Mouse (Mus musculus) liver, adult 2 months (tissue): Measurements from ENCODE around the gene Znrf3.

Experiments
- CTCF ChIP-seq: fragments of 200-500 bp; IDR thresholded peaks from 2 replicates; pipeline ENCODE4 v1.5.1; 2011; ENCODE audit warnings: low read depth, low read length, control low read depth
- POLR2A ChIP-seq: fragments of 200-500 bp; IDR thresholded peaks from 2 replicates; pipeline ENCODE4 v1.6.1; 2011; ENCODE audit warnings: low read length, control low read depth; ENCODE audit not compliant: insufficient read depth; ENCODE audit errors: extremely low read depth

DNA sequence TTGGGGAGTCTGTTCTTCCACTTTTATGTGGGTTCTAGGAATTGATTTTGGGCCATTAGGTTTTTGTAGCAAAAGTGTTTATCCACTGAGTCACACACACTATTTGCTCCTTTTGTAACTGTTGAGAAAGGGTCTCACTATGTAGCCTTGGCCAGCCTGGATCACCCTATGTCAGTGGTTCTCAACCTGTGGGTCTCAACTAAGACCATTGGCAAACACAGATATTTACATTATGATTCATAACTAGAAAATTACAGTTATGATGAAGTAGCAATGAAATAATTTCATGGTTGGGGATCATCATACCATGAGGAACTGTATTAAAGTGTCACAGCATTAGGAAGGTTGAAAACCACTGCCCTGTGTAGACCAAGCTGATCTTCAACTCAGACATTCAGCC, 140.1 kb downstream of the Znrf3 start:
- TF ChIP-seq POLR2A, result no peak
- TF ChIP-seq CTCF, result no peak
